Mouse (Mus musculus): ENCODE measurements around the gene Wbp2nl.

DNA sequence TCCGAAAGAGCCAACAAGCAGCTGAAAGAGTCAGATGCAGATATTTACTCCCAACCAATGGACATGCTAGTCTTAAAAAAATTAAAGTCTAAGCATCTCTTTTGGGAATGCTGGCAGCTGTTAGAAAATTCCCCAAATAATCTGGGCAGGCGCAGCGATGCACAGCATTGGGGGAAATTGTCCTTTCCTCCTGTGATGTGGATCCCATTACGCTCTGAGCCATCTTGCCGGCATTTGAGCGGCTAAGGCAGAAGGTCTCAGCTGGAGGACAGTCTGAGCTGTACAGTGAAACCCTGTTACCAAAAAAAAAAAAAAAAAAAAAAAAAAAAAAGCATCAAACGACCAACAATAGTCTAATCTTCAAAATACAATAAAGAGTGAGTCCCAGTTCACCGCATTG, 23.4 kb downstream of the Wbp2nl start:
- TF ChIP-seq CTCF (conservative IDR thresholded peaks at IDR 0.05 in 1 of 2, IDR thresholded peaks at IDR 0.05 in 1 of 2; ENCODE audit: low read depth in 2 of 2, low read length in 2 of 2) (no peak), ZMIZ1 (IDR thresholded peaks at IDR 0.05; ENCODE audit: low read depth, low read length) (no peak), POLR2A (IDR thresholded peaks at IDR 0.05; ENCODE audit: low read depth, low read length) (no peak), TCF12 (IDR thresholded peaks at IDR 0.05; ENCODE audit: low read depth, low read length) (no peak), TBP (conservative IDR thresholded peaks at IDR 0.05; ENCODE audit: low read depth, low read length) (no peak), EP300 (IDR thresholded peaks at IDR 0.05; ENCODE audit: low read length) (no peak), ETS1 (conservative IDR thresholded peaks at IDR 0.05; ENCODE audit: low read depth, low read length) (no peak), ZNF384 (IDR thresholded peaks at IDR 0.05; ENCODE audit: low read depth, low read length) (no peak), POLR2AphosphoS2 (IDR thresholded peaks at IDR 0.05; ENCODE audit: low read depth, low read length) (no peak), USF1 (IDR thresholded peaks at IDR 0.05; ENCODE audit: low read depth, low read length) (no peak), GABPA (IDR thresholded peaks at IDR 0.05; ENCODE audit: insufficient replicate concordance, low read depth, low read length) (no peak)
